Mouse (Mus musculus) heart, embryonic 16.5 days (tissue): ENCODE results near the gene Zfp446. TPM values are rescaled to one million over a fixed set of nuclear protein-coding genes. Genes with fewer than 3 reads are reported as not detected.

ENCODE experiments used
- ATAC-seq: fragments of 200-750 bp; cut with Nextera tagmentation; replicated peaks from 2 replicates; pipeline ENCODE4 v1.8.0; 2017; ENCODE audit warnings: moderate number of reproducible peaks; ENCODE audit not compliant: insufficient read depth, low FRiP score; ENCODE audit errors: extremely low read depth
- H3K27ac ChIP-seq: fragments of 300-500 bp; sonication (generic); 2 replicates; pipeline ENCODE4 v1.5.1; 2014; ENCODE audit warnings: mild to moderate bottlenecking, low read length, control low read depth, moderate library complexity
- H3K27me3 ChIP-seq: fragments of 300-500 bp; sonication (generic); 2 replicates; pipeline ENCODE4 v1.6.1; 2014; ENCODE audit warnings: low read length, mixed read lengths; ENCODE audit not compliant: control insufficient read depth, insufficient read depth
- H3K36me3 ChIP-seq: fragments of 300-500 bp; sonication (generic); 2 replicates; pipeline ENCODE4 v1.6.1; 2014; ENCODE audit not compliant: control insufficient read depth, insufficient read depth
- H3K4me1 ChIP-seq: fragments of 300-500 bp; sonication (generic); 2 replicates; pipeline ENCODE4 v1.6.1; 2014; ENCODE audit warnings: low read length, mixed read lengths; ENCODE audit not compliant: control insufficient read depth, insufficient read depth
- H3K4me2 ChIP-seq: fragments of 300-500 bp; sonication (generic); 2 replicates; pipeline ENCODE4 v1.6.1; 2014; ENCODE audit warnings: low read depth, mild to moderate bottlenecking, control low read depth, low read length
- H3K4me3 ChIP-seq: fragments of 300-500 bp; sonication (generic); 2 replicates; pipeline ENCODE4 v1.5.1; 2014; ENCODE audit warnings: mild to moderate bottlenecking, control low read depth, low read length
- H3K9ac ChIP-seq: fragments of 300-500 bp; sonication (generic); 2 replicates; pipeline ENCODE4 v1.6.1; 2014; ENCODE audit warnings: low read length, control low read depth
- H3K9me3 ChIP-seq: fragments of 300-500 bp; sonication (generic); replicated peaks from 2 replicates; pipeline ENCODE4 v1.6.1; 2016; ENCODE audit warnings: low read length; ENCODE audit not compliant: control insufficient read depth
- WGBS: fragments of 180-500 bp; shearing (Covaris S2); extraction: QIAGEN DNeasy Blood & Tissue Kit; methylation state at CpG from one replicate; pipeline ENCODE4 v1.1.7; 2014; 5-methylcytosine and 5-hydroxymethylcytosine counted together
- polyA plus RNA-seq: library from polyadenylated mRNA; unstranded; fragments of >200 nt; fragmentation: Nextera tagmentation; extraction: Ambion mirVana; gene quantifications from 2 replicates; pipeline ENCODE4 v1.2.1, GENCODE M21; 2015

Zfp446 gene
- polyA plus RNA-seq, 1 experiment from 2014 or later, result 6.5 TPM

DNA sequence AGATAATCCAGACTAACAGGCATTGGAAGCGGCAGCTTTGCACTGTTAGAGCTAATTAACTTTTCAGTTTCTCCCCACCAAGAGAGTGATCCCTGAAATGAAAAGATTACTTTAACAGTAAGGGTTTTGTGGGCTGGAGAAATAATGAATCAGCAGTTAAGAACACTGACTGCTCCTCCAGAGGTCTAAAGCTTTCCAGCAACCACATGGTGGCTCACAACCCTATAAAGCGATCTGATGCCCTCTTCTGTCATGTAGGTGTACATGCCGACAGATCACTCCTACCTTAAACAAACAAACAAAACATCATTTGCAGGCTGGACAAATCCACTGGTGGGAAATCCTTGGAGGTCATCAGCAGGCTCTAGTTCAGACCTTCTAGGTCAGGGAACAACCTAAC, 22.8 kb upstream of the Zfp446 start:
- no peak overlapping the region for H3K9ac ChIP-seq

DNA sequence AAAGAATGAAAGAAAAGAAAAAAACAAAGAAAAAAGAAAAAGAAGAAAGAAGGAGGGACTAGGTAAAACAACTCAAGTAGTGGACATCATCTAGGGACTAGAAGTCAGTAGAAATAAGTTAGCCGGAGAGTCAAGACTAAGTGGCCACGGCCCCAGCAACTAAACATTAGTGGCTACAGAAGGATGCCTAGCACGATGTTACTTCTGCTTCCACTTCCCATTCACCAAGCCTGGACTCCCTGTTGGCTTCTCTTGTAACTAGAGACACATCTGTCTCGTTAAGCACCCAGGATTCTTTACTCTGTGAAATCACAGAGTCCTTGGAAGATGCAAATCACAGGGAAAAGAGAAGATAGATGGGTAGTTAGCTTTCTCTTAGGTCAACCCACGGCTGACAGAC, 20.1 kb upstream of the Zfp446 start:
- H3K4me2 ChIP-seq, result no peak overlapping the region
- H3K36me3 ChIP-seq, result no peaks in the 10 kb centered on the region
- ATAC-seq, result no peak
- no peak overlapping the region for H3K27ac ChIP-seq
- WGBS, result 66% methylated on average over 5 of the region's 5 CpGs
- H3K4me1 ChIP-seq, result no peaks in the 10 kb centered on the region; the same call in 1 of the 2 replicates
- H3K4me3 ChIP-seq, result no peak overlapping the region
- H3K9me3 ChIP-seq, result no peaks in the 10 kb centered on the region
- H3K27me3 ChIP-seq, result no peaks in the 10 kb centered on the region
- H3K9ac ChIP-seq, result no peak overlapping the region

More for the DNA sequence above, 22.8 kb upstream of the Zfp446 start:
- Histone ChIP-seq H3K27me3 (no peaks in the 10 kb centered on the region), H3K27ac (no peak overlapping the region), H3K36me3 (no peaks in the 10 kb centered on the region), H3K4me2 (no peak overlapping the region), H3K4me1 (peaks cover 6% of the 10 kb centered on the region; the same call in 1 of the 2 replicates), H3K4me3 (no peak overlapping the region), H3K9me3 (no peaks in the 10 kb centered on the region)
- ATAC-seq, result peak; percentile 42; the same call in 1 of the 2 replicates
- 40% methylated on average over 3 of the region's 3 CpGs for WGBS

DNA sequence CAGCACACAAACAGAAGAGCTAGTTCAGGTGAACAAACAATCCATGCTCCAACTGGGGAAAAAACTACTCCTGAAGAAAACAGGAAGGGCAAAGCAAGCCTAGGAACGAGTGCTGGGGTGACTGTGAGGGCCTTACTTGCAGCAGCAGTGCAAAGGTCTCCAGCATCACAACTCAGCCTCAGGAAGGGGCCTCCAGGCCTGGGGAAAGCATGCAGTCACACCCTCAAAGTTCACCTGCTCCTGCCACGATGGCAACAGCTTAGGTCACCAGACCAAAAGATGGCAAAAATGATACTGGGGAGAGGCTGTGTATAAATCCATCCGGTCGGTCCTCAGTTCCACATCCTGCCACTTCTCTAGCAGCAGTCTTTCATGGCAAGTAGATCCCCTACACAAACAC, 18.7 kb upstream of the Zfp446 start:
- 81% methylated on average over 4 of the region's 4 CpGs for WGBS
- H3K4me1 ChIP-seq, result no peaks in the 10 kb centered on the region; the same call in 1 of the 2 replicates
- no peak overlapping the region for H3K4me2 ChIP-seq
- no peak overlapping the region for H3K4me3 ChIP-seq
- H3K36me3 ChIP-seq, result no peaks in the 10 kb centered on the region
- H3K9me3 ChIP-seq, result no peaks in the 10 kb centered on the region
- H3K27me3 ChIP-seq, result no peaks in the 10 kb centered on the region
- H3K27ac ChIP-seq, result no peak overlapping the region
- no peak for ATAC-seq
- H3K9ac ChIP-seq, result no peak overlapping the region

DNA sequence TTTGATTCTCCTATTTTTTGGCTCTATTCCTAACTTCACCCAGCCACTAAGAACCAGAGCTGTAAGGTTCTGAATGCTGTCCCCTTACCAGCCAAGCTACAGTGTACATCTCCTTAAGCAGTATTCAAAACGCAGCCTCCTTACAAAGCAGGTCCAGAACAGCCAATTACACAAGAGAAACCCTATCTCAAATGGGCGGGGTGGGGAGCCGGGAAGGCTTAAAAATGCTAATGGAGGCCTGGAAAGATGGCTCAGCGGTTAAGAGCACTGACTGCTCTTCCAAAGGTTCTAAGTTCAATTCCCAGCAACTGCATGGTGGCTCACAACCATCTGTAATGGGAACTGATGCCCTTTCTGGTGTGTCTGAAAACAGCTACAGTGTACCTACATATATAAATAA, 17.9 kb upstream of the Zfp446 start:
- H3K4me1 ChIP-seq, result no peaks in the 10 kb centered on the region; the same call in 1 of the 2 replicates
- no peak for ATAC-seq
- no peak overlapping the region for H3K9ac ChIP-seq
- WGBS, result 26% methylated on average over 4 of the region's 4 CpGs
- no peak overlapping the region for H3K4me2 ChIP-seq
- no peaks in the 10 kb centered on the region for H3K27me3 ChIP-seq
- H3K36me3 ChIP-seq, result no peaks in the 10 kb centered on the region
- no peaks in the 10 kb centered on the region for H3K9me3 ChIP-seq
- no peak overlapping the region for H3K27ac ChIP-seq
- H3K4me3 ChIP-seq, result no peak overlapping the region

DNA sequence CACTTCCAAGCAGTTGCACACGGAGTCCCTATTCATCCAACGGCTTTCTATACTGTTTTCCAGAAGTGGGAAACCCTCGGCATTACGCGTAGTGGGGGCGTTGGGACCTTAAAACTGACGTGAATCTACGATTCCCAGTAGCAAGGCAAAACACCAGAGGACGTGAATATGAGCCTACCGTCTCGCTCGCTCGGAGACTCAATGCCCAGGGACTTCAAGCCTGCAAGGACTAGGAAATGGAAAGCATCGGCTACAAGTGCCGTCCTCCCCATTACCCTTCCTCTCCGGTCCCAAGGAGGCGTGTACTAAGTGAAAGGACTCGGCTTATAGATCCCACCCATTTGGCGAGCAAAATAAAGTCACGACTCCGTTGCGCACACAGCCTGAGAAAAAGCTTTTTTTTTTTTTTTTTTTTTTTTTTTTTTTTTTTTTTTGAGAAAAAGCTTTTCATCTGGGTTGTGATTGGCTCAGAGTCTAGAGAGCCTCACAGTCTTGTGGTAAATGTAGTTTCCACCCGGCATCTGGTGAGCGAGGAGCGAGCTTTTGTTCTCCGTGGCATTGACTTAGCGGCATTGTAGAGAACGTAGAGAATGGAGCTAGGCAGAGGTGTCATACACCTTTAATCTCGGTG, 16.0 kb upstream of the Zfp446 start:
- H3K4me3 ChIP-seq, result peak overlapping the region; percentile 68
- H3K27me3 ChIP-seq, result no peaks in the 10 kb centered on the region
- 2% methylated on average over 29 of the region's 29 CpGs for WGBS
- peak; percentile 61 for ATAC-seq
- H3K4me2 ChIP-seq, result peak overlapping the region; percentile 77
- no peaks in the 10 kb centered on the region for H3K36me3 ChIP-seq
- peak overlapping the region; percentile 79 for H3K9ac ChIP-seq
- H3K27ac ChIP-seq, result peak overlapping the region; percentile 83
- peaks cover 8% of the 10 kb centered on the region for H3K4me1 ChIP-seq
- H3K9me3 ChIP-seq, result no peaks in the 10 kb centered on the region

DNA sequence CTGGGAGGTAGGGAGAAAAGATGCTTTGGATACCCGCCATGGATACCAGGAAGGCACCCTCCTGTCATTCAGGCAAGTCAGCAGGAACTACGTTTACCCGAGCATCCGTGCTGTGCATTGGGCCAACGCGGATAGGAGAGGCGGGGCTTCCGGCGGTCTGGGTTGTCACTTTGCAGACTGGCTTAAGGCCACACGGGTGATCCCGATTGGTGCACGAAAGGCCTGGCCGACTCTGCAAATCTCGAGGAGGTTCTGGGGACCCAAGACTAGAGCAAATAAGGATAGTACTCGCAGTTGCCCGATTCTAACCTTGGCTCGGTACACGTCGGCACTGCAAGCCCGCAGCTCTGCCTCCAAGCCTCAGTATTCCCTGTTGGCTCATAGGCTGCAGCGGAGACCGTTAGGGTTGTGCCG, 12.0 kb upstream of the Zfp446 start, which contains the start of gene Zfp324:
TSS of gene Zfp324 (plus strand) at position 161 of the 414 bp plus-strand sequence.
- H3K4me1 ChIP-seq, result peaks cover 16% of the 10 kb centered on the region
- H3K27me3 ChIP-seq, result no peaks in the 10 kb centered on the region
- peak within 1 kb of the TSS; percentile 84 for H3K27ac ChIP-seq
- under 1% methylated on average over 23 of the region's 23 CpGs for WGBS
- peak within 1 kb of the TSS; percentile 82 for H3K4me3 ChIP-seq
- H3K9ac ChIP-seq, result peak within 1 kb of the TSS; percentile 92
- no peaks in the 10 kb centered on the region for H3K9me3 ChIP-seq
- peak; percentile 90 for ATAC-seq
- H3K4me2 ChIP-seq, result peak within 1 kb of the TSS; percentile 91
- H3K36me3 ChIP-seq, result peaks cover 16% of the 10 kb centered on the region

DNA sequence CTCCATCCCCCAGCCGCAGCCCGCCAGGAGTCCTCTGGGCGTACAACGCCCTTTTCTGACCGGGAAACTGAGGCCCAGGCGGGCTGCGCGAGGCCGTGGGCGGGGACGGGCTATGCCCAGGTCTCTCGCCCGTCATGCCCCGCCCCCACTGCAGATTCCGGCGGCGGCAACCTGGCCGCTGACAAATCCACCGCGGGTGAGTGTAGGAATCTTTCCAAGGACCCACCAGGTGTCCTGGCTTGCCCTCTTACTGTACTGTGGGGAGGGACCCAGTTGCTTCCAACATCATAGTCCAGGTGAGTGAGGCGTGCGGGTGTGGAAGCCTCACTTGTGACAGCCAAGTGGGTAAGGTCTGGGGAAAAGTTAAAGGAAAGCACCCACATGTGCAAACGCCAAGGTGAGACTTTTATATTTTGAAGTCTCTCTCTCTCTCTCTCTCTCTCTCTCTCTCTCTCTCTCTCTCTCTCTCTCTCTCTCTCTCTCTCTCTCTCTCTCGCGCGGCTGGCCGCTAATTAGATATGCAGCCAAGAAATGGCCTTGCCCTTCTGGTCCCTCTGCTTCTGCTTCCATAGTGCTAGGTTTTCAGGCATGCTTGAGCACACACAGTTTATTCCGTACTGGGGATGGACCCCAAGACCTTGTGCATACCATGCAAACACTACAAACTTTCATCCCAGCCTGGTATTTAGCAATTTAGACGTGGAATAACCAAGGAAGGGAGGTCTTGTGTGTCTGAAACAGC, 11.4 kb upstream of the Zfp446 start:
- peaks cover 22% of the 10 kb centered on the region for H3K36me3 ChIP-seq
- H3K27me3 ChIP-seq, result no peaks in the 10 kb centered on the region
- H3K9ac ChIP-seq, result peak overlapping the region; percentile 92
- no peaks in the 10 kb centered on the region for H3K9me3 ChIP-seq
- peak overlapping the region; percentile 84 for H3K27ac ChIP-seq
- peak; percentile 49 for ATAC-seq
- peak overlapping the region; percentile 91 for H3K4me2 ChIP-seq
- 2% methylated on average over 29 of the region's 29 CpGs for WGBS
- peaks cover 16% of the 10 kb centered on the region for H3K4me1 ChIP-seq
- peak overlapping the region; percentile 82 for H3K4me3 ChIP-seq

DNA sequence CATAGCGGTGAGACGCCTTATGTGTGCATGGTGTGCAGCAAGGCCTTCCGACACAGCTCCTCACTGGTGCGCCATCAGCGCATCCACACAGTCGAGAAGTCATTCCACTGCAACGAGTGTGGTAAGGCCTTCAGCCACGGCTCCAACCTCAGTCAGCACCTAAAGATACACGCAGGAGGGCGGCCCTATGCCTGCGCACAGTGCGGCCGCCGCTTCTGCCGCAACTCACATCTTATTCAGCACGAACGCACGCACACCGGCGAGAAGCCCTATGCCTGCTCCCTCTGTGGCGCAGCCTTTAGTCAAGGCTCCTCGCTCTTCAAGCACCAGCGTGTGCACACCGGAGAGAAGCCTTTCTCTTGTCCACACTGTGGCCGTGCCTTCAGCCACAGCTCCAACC, 6.7 kb upstream of the Zfp446 start:
- H3K4me2 ChIP-seq, result no peak overlapping the region
- no peaks in the 10 kb centered on the region for H3K27me3 ChIP-seq
- H3K4me3 ChIP-seq, result no peak overlapping the region
- no peak overlapping the region for H3K27ac ChIP-seq
- peaks cover 35% of the 10 kb centered on the region for H3K36me3 ChIP-seq
- H3K9me3 ChIP-seq, result no peaks in the 10 kb centered on the region
- no peak for ATAC-seq
- peaks cover 10% of the 10 kb centered on the region for H3K4me1 ChIP-seq
- no peak overlapping the region for H3K9ac ChIP-seq
- WGBS, result 93% methylated on average over 25 of the region's 25 CpGs
